Mouse (Mus musculus) midbrain, embryonic 11.5 days (tissue): ENCODE measurements around the gene Nt5c3b. TPM values are rescaled to one million over a fixed set of nuclear protein-coding genes. Genes with fewer than 3 reads are reported as not detected.

Experiments
- ATAC-seq: fragments of 200-750 bp; cut with Nextera tagmentation; 2 replicates; pipeline ENCODE4 v1.8.0; 2017; ENCODE audit warnings: moderate TSS enrichment, moderate library complexity; ENCODE audit not compliant: low FRiP score
- DNase-seq: peaks from one replicate; pipeline ENCODE4 v3.0.0; 2015; ENCODE audit warnings: low spot score; ENCODE audit errors: missing footprints
- H3K27ac ChIP-seq: fragments of 300-500 bp; sonication (generic); 2 replicates; pipeline ENCODE4 v1.5.1; 2014; ENCODE audit warnings: low read depth, low read length
- H3K27me3 ChIP-seq: fragments of 300-500 bp; sonication (generic); 2 replicates; pipeline ENCODE4 v1.6.1; 2014; ENCODE audit warnings: mild to moderate bottlenecking, low read length, moderate library complexity, mixed read lengths; ENCODE audit not compliant: control insufficient read depth, insufficient read depth
- H3K36me3 ChIP-seq: fragments of 300-500 bp; sonication (generic); 2 replicates; pipeline ENCODE4 v1.6.1; 2014; ENCODE audit warnings: mild to moderate bottlenecking, low read length, moderate library complexity, mixed read lengths; ENCODE audit not compliant: control insufficient read depth, insufficient read depth
- H3K4me1 ChIP-seq: fragments of 300-500 bp; sonication (generic); 2 replicates; pipeline ENCODE4 v1.6.1; 2014; ENCODE audit warnings: low read length; ENCODE audit not compliant: control insufficient read depth, insufficient read depth
- H3K4me2 ChIP-seq: fragments of 300-500 bp; sonication (generic); 2 replicates; pipeline ENCODE4 v1.6.1; 2014; ENCODE audit warnings: mild to moderate bottlenecking, moderate library complexity
- H3K4me3 ChIP-seq: fragments of 300-500 bp; sonication (generic); 2 replicates; pipeline ENCODE4 v1.5.1; 2014; ENCODE audit warnings: low read depth, low read length
- H3K9ac ChIP-seq: fragments of 300-500 bp; sonication (generic); 2 replicates; pipeline ENCODE4 v1.6.1; 2014; ENCODE audit warnings: low read length
- H3K9me3 ChIP-seq: fragments of 300-500 bp; sonication (generic); 2 replicates; pipeline ENCODE4 v1.6.1; 2016; ENCODE audit warnings: low read length; ENCODE audit not compliant: control insufficient read depth
- WGBS: fragments of 180-500 bp; shearing (Covaris S2); extraction: QIAGEN DNeasy Blood & Tissue Kit; methylation state at CpG from one replicate; pipeline ENCODE4 v1.1.7; 2014; 5-methylcytosine and 5-hydroxymethylcytosine counted together
- polyA plus RNA-seq: library from polyadenylated mRNA; unstranded; fragments of >200 nt; fragmentation: Nextera tagmentation; extraction: Ambion mirVana; gene quantifications from 2 replicates; pipeline ENCODE4 v1.2.1, GENCODE M21; 2014

Nt5c3b gene
- polyA plus RNA-seq, 1 experiment from 2014 or later: 88.9 TPM

DNA sequence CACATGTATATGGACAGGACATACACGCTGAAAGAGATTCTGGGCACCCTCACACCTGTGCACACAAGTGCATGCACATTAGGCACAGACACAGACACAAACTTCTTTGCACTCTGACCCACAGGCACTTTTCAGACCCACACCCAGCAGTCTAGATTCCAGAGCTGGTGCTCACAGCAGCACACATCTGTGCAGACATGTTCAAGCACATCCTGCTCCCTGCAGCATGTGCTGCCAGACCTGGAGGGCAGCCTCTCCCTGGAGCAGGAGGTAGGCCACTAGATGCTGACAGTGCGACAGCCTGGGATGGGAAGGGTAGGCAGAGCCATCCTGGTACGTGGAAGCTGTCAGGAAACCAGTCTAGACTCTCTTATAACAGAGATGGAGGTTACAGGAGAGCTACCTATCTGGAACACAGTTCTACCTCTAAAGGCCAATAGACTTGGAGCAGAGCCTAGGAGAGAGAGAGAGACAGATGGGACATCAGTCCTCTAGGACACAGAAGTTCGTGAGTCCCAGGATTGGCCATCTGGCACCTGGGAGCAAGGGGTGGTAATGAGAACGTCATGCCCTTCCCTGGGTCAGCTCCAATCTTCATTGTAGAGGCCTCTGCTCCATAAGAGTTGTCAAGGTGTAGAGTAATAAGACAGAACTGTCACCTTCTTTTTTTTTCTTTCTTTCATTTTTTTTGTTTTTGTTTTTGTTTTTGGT lies 34.5 kb downstream of the Nt5c3b start:
- WGBS: 91% methylated on average over 5 of the region's 5 CpGs
- no peak overlapping the region for H3K9ac ChIP-seq

DNA sequence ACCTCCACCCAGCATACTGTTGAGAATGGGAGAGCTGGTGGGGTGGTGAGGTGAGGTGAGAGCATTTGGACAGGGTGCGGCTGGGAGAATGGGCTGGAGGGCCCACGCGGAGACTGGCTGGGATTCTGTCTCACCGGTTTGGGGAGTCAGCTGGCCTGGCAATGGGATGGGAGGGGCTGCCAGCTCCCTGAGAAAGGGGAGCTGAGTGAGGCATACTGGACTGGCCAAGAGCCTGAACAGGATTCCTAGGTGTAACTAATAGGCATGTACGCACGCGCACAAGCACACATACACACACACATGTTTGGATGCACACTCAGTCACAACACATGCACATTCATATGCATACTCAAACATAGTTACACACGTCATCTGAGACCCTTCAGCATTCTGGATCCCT lies 35.3 kb downstream of the Nt5c3b start:
- no peak for ATAC-seq
- Histone ChIP-seq H3K27ac (no peak overlapping the region), H3K9ac (no peak overlapping the region), H3K4me3 (no peak overlapping the region), H3K9me3 (no peaks in the 10 kb centered on the region), H3K27me3 (no peaks in the 10 kb centered on the region), H3K36me3 (no peaks in the 10 kb centered on the region), H3K4me2 (no peak overlapping the region), H3K4me1 (no peaks in the 10 kb centered on the region)
- no peak for DNase-seq
- 87% methylated on average over 8 of the region's 8 CpGs for WGBS

More for the DNA sequence above, 34.5 kb downstream of the Nt5c3b start:
- Histone ChIP-seq H3K27ac (no peak overlapping the region), H3K27me3 (no peaks in the 10 kb centered on the region), H3K36me3 (no peaks in the 10 kb centered on the region), H3K4me2 (no peak overlapping the region), H3K4me1 (no peaks in the 10 kb centered on the region), H3K9me3 (no peaks in the 10 kb centered on the region), H3K4me3 (no peak overlapping the region)
- DNase-seq: no peak
- ATAC-seq: no peak

DNA sequence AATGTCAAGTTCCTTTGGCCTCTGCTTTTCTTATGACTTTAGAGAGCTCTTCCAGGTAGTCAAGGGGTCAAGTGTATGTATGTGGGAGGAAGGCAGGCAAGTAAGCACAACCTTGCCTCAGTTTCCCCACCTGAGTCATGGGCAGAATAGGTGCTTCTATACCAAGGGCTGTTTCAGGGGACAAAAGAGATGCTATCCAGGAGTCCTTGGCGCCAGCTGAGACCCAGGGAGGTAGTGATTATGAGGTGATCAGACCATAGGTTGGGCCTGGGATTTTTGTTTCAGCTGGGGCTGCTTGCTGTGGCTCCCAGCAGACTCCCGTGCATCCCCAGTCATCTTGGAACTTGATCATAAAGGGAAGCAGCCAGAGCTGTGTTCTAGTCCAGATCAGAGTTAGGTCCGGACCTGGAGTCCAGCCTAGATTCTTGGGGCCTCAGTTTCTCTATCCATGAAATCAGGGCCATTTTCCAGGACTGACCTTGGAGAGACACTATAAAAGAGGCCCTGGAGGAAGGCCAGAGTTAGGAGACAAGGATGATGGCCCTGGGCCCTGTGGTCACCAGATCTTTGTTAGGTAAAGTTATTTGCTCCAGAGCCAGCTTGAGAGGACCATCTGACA lies 37.0 kb downstream of the Nt5c3b start:
- no peaks in the 10 kb centered on the region for H3K4me1 ChIP-seq
- DNase-seq (no peak), ATAC-seq (no peak)
- no peak overlapping the region for H3K4me3 ChIP-seq
- H3K27me3 ChIP-seq: no peaks in the 10 kb centered on the region
- H3K9me3 ChIP-seq: no peaks in the 10 kb centered on the region
- no peak overlapping the region for H3K9ac ChIP-seq
- no peak overlapping the region for H3K27ac ChIP-seq
- H3K36me3 ChIP-seq: no peaks in the 10 kb centered on the region
- 88% methylated on average over 3 of the region's 3 CpGs for WGBS
- H3K4me2 ChIP-seq: no peak overlapping the region

DNA sequence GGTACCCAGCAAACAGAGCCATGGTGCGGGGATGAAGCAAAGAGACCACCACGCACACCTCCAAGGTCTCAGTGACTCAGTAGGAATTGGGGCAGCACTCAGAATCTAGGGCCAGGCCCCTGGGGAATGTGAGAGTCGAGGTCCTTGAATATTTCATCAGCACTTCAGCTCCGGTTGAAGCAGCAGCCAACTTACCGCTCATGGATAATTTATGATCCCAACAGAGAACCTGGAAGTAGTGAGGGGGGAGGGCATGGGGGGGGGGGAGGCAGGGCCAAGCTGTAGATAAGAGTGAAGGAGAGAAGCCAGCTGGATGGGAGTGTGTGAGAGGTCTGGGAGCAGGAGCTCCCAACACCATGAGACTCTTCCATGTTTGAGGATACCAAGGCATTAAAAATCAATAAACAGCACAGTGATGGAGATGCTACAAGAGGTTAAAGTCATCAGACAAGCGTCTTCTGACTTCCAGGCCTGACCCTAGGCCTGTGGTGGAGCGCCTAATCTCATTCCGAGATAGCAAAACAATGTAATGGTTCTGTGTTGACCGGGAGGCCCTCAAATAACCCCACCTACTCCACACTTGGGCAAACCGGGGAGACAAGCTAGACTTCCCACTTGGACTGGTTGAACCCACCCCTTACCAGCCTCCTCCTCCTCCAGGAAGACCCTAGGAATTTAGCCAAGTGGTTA lies 38.0 kb downstream of the Nt5c3b start:
- no peak for DNase-seq
- no peaks in the 10 kb centered on the region for H3K36me3 ChIP-seq
- no peak for ATAC-seq
- no peaks in the 10 kb centered on the region for H3K4me1 ChIP-seq
- 74% methylated on average over 10 of the region's 10 CpGs for WGBS
- no peak overlapping the region for H3K9ac ChIP-seq
- no peaks in the 10 kb centered on the region for H3K9me3 ChIP-seq
- H3K27me3 ChIP-seq: no peaks in the 10 kb centered on the region
- no peak overlapping the region for H3K4me3 ChIP-seq
- no peak overlapping the region for H3K27ac ChIP-seq
- H3K4me2 ChIP-seq: no peak overlapping the region

DNA sequence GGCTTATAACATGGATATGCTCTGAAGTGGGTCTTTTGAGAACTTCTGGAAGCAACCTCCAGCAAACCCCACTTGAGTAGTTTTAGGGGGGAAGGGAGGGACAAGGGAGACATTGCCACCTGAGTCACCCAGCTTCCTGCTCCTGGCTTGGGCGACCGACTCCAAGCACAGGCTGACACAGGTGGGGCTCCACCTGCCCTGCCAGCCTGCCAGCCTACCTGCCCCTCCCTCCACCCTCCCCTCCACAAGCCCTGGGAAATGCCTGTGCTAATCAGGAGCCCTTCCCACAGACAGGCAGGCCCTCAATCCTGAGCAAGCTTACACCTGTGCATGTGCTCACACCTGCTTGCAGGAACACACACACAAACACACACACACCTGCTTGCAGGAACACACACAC lies 38.9 kb downstream of the Nt5c3b start:
- Histone ChIP-seq H3K9me3 (no peaks in the 10 kb centered on the region), H3K36me3 (no peaks in the 10 kb centered on the region), H3K9ac (no peak overlapping the region), H3K4me3 (no peak overlapping the region), H3K27ac (no peak overlapping the region), H3K27me3 (no peaks in the 10 kb centered on the region), H3K4me1 (no peaks in the 10 kb centered on the region), H3K4me2 (no peak overlapping the region)
- WGBS: 67% methylated on average over 2 of the region's 2 CpGs
- ATAC-seq (no peak), DNase-seq (no peak)

DNA sequence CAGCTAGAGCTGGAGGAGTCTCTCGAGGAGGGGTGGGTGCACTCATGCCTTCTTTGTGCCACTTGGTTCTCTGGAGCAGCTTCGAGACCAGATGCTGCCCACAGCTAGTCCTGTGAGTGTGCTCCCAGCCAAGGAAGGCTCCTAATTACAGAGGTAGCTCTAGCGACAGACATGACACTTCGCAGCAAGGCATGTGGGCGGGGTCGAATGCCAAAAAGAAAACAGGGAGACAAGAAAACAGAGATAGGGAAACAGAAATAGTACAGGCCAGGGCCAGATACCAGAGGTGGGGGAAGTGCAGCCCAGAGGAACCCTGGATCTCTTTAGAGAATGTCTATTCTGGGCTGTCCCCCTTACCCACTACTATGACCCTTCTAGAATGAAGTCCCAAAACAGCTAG lies 39.4 kb downstream of the Nt5c3b start:
- Histone ChIP-seq H3K27ac (no peak overlapping the region), H3K27me3 (peaks cover 2% of the 10 kb centered on the region; the same call in 1 of the 2 replicates), H3K4me3 (no peak overlapping the region), H3K9me3 (no peaks in the 10 kb centered on the region), H3K9ac (no peak overlapping the region), H3K4me1 (no peaks in the 10 kb centered on the region), H3K4me2 (no peak overlapping the region), H3K36me3 (no peaks in the 10 kb centered on the region)
- ATAC-seq: no peak
- DNase-seq: no peak
- 37% methylated on average over 6 of the region's 6 CpGs for WGBS

DNA sequence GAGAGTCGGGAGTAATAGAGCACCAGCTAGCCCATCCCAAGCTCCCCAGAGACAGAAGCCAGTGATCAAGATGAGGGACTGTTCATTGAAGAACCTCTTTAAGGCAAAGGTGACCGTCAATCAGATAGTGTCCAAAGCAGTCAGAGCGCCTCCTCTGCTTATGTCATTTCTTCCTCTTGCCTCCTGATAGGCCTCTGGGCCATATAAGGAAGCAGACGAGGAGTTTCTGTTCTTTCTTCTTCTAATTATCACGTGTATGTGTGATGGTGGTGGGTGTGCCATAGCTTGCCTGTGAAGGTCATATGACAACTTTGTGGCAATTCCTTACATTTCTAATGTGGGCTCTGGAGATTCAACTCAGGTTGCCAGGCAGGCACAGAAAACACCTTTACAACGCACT lies 40.8 kb downstream of the Nt5c3b start:
- H3K9me3 ChIP-seq: no peaks in the 10 kb centered on the region
- DNase-seq (no peak), ATAC-seq (no peak)
- H3K36me3 ChIP-seq: no peaks in the 10 kb centered on the region
- WGBS: 80% methylated on average over 6 of the region's 6 CpGs
- H3K4me3 ChIP-seq: no peak overlapping the region
- peaks cover 16% of the 10 kb centered on the region for H3K27me3 ChIP-seq
- H3K9ac ChIP-seq: no peak overlapping the region
- 0 out of 2 replicates have a peak, but pooled peaks cover 3% of the 10 kb centered on the region for H3K4me1 ChIP-seq
- H3K4me2 ChIP-seq: no peak overlapping the region
- no peak overlapping the region for H3K27ac ChIP-seq

DNA sequence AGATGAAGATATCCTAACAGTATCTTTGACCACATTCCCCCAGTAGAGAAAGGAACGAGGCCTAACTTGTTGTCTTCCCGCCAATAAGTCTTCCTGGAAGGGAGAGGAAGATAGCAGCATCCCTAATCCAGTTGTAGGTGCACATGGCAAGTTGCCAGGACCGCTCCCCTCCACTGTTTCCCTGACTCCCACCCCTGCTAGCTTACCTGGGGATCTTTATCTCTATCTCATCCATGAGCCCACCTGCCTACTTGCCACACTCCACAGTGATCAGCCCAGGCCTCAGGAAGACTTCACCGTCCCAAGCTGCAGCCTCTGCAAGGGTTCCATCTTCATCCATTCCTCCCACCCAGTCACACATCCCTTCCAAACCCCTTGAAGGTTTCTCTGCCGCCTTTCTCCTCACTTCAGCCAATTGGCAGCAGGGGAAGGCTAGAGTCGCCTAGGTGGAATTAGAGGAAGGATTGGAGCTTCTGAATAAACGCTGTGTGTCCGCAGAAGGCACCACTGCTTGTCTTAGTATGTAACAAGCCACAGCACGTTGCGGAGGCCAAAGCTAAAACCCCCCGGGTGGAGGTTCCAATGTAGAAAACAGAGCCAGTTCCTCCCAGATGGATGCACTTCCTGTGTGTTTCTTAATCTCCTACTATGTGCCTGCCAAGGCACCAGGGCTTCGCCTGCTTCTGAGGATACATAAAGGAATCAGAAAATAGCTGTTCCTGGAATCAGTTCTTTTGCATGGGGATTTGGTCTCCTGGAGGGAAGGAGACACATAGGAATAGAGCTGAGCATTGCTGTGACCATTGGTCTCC lies 41.7 kb downstream of the Nt5c3b start:
- 0 out of 2 replicates have a peak, but pooled peaks cover 3% of the 10 kb centered on the region for H3K4me1 ChIP-seq
- no peak overlapping the region for H3K9ac ChIP-seq
- no peak for DNase-seq
- no peaks in the 10 kb centered on the region for H3K36me3 ChIP-seq
- no peak overlapping the region for H3K4me3 ChIP-seq
- no peak overlapping the region for H3K4me2 ChIP-seq
- H3K9me3 ChIP-seq: no peaks in the 10 kb centered on the region
- no peak overlapping the region for H3K27ac ChIP-seq
- H3K27me3 ChIP-seq: peaks cover 20% of the 10 kb centered on the region
- 78% methylated on average over 12 of the region's 12 CpGs for WGBS
- no peak for ATAC-seq
